Mouse (Mus musculus) spleen, postnatal 4 days (tissue): ENCODE data around the gene Gm14419.
"Not testable (repeated sequence)": the region's sequence is repeated elsewhere in the genome, so short reads cannot be mapped to it uniquely, and the experiment has no call there.

Source experiments
- DNase-seq, 2 experiments: peaks; one replicate each; pipeline ENCODE4 v3.0.0; 2022; ENCODE audit warnings: low spot score in 2 of 2

Gene Gm14419

GRCm38 (mm10) chr2:177000656-177001055 lies at the start of gene Gm14419:
Gene Gm14419, plus strand, starts transcription at chr2:177000956.
- DNase-seq, result not testable (repeated sequence)
